Mouse (Mus musculus) ES-Bruce4 (cell line): Measurements from ENCODE around the gene G0s2.

ENCODE experiments used
- CTCF ChIP-seq: IDR thresholded peaks from one replicate; pipeline ENCODE4 v1.8.1; 2011; ENCODE audit warnings: low read depth, low read length
- EP300 ChIP-seq: IDR thresholded peaks from 2 replicates; pipeline ENCODE4 v1.6.1; 2011; ENCODE audit warnings: low read depth, low read length; ENCODE audit not compliant: insufficient read depth
- POLR2A ChIP-seq: IDR thresholded peaks from one replicate; pipeline ENCODE4 v1.8.1; 2011; ENCODE audit warnings: low read length; ENCODE audit not compliant: insufficient read depth

- TF ChIP-seq CTCF (no peak), EP300 (no peak), POLR2A (no peak)
Observed at GRCm38 (mm10) chr1:193263026-193263907, 9.8 kb downstream of the G0s2 start.
